Mouse (Mus musculus) lung, embryonic 14.5 days (tissue): ENCODE results near the gene Ssbp4. TPM values are rescaled to one million over a fixed set of nuclear protein-coding genes. Genes with fewer than 3 reads are reported as not detected.

Experiments
- ATAC-seq: fragments of 200-750 bp; cut with Nextera tagmentation; 2 replicates; pipeline ENCODE4 v1.8.0; 2017; ENCODE audit warnings: mild to moderate bottlenecking, moderate TSS enrichment, moderate library complexity; ENCODE audit not compliant: insufficient read depth
- DNase-seq: peaks from one replicate; pipeline ENCODE4 v3.0.0-alpha.2; 2015
- H3K27ac ChIP-seq: fragments of 300-500 bp; sonication (generic); 2 replicates; pipeline ENCODE4 v1.5.1; 2014; ENCODE audit warnings: low read depth, mild to moderate bottlenecking, moderate library complexity
- H3K27me3 ChIP-seq: fragments of 300-500 bp; sonication (generic); 2 replicates; pipeline ENCODE4 v1.6.1; 2014; ENCODE audit warnings: low read length, control low read depth; ENCODE audit not compliant: insufficient read depth
- H3K36me3 ChIP-seq: fragments of 300-500 bp; sonication (generic); 2 replicates; pipeline ENCODE4 v1.6.1; 2014; ENCODE audit warnings: control low read depth; ENCODE audit not compliant: insufficient read depth
- H3K4me1 ChIP-seq: fragments of 300-500 bp; sonication (generic); 2 replicates; pipeline ENCODE4 v1.6.1; 2014; ENCODE audit warnings: antibody characterized with exemption, control low read depth; ENCODE audit not compliant: insufficient read depth
- H3K4me2 ChIP-seq: fragments of 300-500 bp; sonication (generic); 2 replicates; pipeline ENCODE4 v1.6.1; 2014; ENCODE audit warnings: mild to moderate bottlenecking
- H3K4me3 ChIP-seq: fragments of 300-500 bp; sonication (generic); 2 replicates; pipeline ENCODE4 v1.5.1; 2014; ENCODE audit warnings: low read depth, low read length
- H3K9ac ChIP-seq: fragments of 300-500 bp; sonication (generic); 2 replicates; pipeline ENCODE4 v1.6.1; 2014
- H3K9me3 ChIP-seq: fragments of 300-500 bp; sonication (generic); 2 replicates; pipeline ENCODE4 v1.6.1; 2016; ENCODE audit warnings: low read depth, low read length, control low read depth
- CTCF ChIP-seq: IDR thresholded peaks from 2 replicates; pipeline ENCODE4 v1.5.1; 2016; ENCODE audit warnings: antibody characterized with exemption, low read depth
- WGBS: fragments of 180-500 bp; shearing (Covaris S2); extraction: QIAGEN DNeasy Blood & Tissue Kit; methylation state at CpG from one replicate; pipeline ENCODE4 v1.1.7; 2014; 5-methylcytosine and 5-hydroxymethylcytosine counted together
- polyA plus RNA-seq: library from polyadenylated mRNA; unstranded; fragments of >200 nt; fragmentation: Nextera tagmentation; extraction: Ambion mirVana; gene quantifications from 2 replicates; pipeline ENCODE4 v1.2.1, GENCODE M21; 2014

The Ssbp4 gene
- polyA plus RNA-seq, 1 experiment from 2014 or later, result 143 TPM

DNA sequence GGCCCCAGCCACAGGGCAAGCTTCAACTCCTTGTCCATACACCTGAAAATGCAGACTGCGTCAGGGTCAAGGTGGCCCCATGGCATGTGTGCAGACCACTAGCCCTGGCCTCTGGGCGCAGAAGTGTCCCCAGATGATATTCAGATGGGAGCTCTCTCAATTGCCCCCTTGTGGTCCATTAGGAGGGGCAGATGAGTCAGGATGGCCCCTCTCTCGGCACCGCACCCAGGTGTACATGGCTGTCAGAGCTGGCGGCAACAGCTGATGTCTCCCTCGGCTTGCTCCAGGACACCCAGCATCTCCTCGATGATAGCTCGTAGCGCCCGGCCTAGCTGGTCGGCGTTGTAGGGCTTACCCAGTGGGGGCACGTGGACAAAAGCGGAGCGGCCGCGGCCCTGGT is 41.7 kb upstream of the Ssbp4 start:
- TF ChIP-seq CTCF, result 0 out of 2 replicates have a peak, but pooled peaks have one; percentile 7
- Histone ChIP-seq H3K27ac (no peak overlapping the region), H3K4me2 (no peak overlapping the region), H3K4me1 (peaks cover 19% of the 10 kb centered on the region), H3K36me3 (peaks cover 44% of the 10 kb centered on the region; the same call in 1 of the 2 replicates), H3K9me3 (no peaks in the 10 kb centered on the region), H3K4me3 (no peak overlapping the region), H3K27me3 (no peaks in the 10 kb centered on the region), H3K9ac (no peak overlapping the region)
- ATAC-seq, result no peak
- no peak for DNase-seq
- WGBS, result 89% methylated on average over 17 of the region's 17 CpGs

DNA sequence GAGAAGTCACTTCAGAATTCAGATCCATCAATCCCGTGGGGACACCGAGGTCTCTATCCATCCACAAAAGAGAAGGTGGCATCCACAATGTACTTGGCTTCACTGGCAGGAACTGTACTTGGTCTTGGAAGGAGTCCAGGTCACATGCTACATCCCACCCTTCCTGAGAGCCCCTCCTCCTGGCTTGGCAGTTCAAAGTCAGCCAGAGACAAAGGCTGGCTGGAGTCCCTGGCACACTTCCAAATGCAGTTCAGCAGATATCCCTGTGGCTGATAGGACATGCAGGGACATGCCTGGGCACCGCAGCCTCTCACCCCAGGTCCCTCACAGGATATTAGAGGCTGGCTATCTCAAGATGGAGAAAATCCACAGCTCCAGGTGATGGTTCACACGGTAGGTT is 40.7 kb upstream of the Ssbp4 start:
- WGBS, result 29% methylated on average over 4 of the region's 4 CpGs
- Histone ChIP-seq H3K4me1 (peaks cover 19% of the 10 kb centered on the region), H3K27ac (peak overlapping the region; percentile 76), H3K9me3 (no peaks in the 10 kb centered on the region), H3K4me2 (no peak overlapping the region), H3K9ac (0 out of 2 replicates have a peak overlapping the region, but pooled peaks have one; percentile 7), H3K4me3 (no peak overlapping the region), H3K27me3 (no peaks in the 10 kb centered on the region), H3K36me3 (peaks cover 35% of the 10 kb centered on the region; the same call in 1 of the 2 replicates)
- ATAC-seq (peak; percentile 80), DNase-seq (peak; percentile 96)
- no peak for TF ChIP-seq CTCF

DNA sequence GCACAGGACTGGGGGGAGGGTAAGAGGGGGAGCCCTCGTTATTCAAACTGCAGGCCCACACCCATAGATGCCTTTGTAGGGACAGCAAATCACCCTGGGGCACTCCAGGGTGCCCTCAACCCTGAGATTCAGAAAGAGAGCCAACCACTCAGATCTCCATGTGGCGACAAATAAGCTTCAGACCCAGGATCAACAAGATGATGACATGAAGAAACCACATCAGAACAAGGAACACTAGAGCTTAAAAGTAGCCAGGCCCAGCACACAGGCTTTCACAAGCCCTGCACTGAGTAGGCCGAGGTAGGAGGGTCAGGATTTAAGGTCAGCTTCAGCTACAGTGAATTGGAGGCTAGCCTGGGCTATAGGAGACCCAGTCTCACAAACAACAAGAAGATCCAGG is 40.2 kb upstream of the Ssbp4 start:
- Histone ChIP-seq H3K4me2 (no peak overlapping the region), H3K9me3 (no peaks in the 10 kb centered on the region), H3K4me1 (peaks cover 19% of the 10 kb centered on the region), H3K27ac (peak overlapping the region; percentile 76), H3K9ac (no peak overlapping the region), H3K4me3 (no peak overlapping the region), H3K36me3 (peaks cover 32% of the 10 kb centered on the region; the same call in 1 of the 2 replicates), H3K27me3 (no peaks in the 10 kb centered on the region)
- DNase-seq (no peak), ATAC-seq (peak; percentile 15; the same call in 1 of the 2 replicates)
- no peak for TF ChIP-seq CTCF
- WGBS, result 53% methylated on average over 3 of the region's 3 CpGs

DNA sequence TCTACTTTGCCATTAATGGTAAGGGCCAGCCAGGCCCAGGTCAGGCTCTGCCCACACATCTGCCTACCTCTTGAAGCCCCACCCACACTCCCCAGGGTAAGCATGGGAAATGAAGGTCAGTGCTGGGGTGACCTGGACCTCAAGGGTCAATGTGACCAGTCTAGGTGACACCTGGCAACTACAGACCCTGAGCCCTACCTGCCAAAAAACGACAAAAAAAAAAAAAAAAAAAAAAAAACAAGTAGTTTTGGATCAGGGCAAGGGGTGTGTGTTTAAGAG is 39.4 kb upstream of the Ssbp4 start:
- ATAC-seq (no peak), DNase-seq (no peak)
- TF ChIP-seq CTCF, result no peak
- H3K4me2 ChIP-seq, result no peak overlapping the region
- H3K36me3 ChIP-seq, result peaks cover 27% of the 10 kb centered on the region; the same call in 1 of the 2 replicates
- peak overlapping the region; percentile 66; the same call in 1 of the 2 replicates for H3K27ac ChIP-seq
- WGBS, result 36% methylated on average over 1 of the region's 1 CpGs
- no peaks in the 10 kb centered on the region for H3K27me3 ChIP-seq
- H3K9ac ChIP-seq, result no peak overlapping the region
- no peaks in the 10 kb centered on the region for H3K9me3 ChIP-seq
- no peak overlapping the region for H3K4me3 ChIP-seq
- H3K4me1 ChIP-seq, result peaks cover 19% of the 10 kb centered on the region

DNA sequence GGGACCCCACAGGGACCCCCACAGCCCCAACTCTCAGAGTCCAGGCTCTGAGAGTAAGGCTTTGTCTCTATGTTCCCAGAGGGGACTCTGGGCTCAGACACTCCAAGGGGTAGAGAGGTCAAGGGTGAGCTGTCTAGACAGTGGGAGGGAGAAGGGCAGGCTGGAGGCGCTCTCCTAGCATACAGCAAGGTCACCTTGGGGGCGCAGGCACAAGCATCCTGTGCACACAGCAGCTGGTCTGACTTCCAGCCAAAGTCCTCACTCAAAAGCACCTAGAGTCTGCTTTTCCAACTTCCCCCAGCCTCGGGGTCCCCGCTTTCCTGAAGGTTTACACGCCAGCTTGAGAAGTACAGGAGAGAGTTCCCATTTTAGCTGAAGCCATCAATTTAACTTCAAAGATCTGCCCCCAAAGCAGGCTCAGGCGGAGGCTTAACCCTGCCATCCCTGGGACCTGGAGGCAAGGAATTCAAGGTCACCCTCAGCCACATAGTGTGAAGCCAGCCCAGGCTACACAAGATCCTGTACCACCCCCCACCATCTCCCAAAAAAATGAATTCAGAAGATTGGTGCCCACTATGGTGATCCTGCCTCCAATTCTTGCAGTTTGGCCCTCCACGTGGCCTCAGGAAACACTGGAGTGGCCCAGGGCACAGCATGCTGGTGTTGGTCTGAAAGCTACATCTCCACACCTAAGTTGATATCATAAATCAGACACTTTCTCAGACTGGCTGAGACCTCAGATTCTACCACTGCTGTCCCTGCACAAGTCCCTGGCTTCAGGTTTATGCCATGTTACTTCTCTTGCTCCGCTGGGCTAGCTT is 38.9 kb upstream of the Ssbp4 start:
- no peaks in the 10 kb centered on the region for H3K27me3 ChIP-seq
- H3K9me3 ChIP-seq, result no peaks in the 10 kb centered on the region
- WGBS, result 40% methylated on average over 8 of the region's 8 CpGs
- H3K9ac ChIP-seq, result no peak overlapping the region
- no peak overlapping the region for H3K4me2 ChIP-seq
- H3K4me1 ChIP-seq, result peaks cover 19% of the 10 kb centered on the region
- peaks cover 25% of the 10 kb centered on the region; the same call in 1 of the 2 replicates for H3K36me3 ChIP-seq
- H3K4me3 ChIP-seq, result no peak overlapping the region
- no peak; the same call in 1 of the 2 replicates for ATAC-seq
- TF ChIP-seq CTCF, result no peak
- peak overlapping the region; percentile 66 for H3K27ac ChIP-seq
- peak; percentile 49 for DNase-seq

DNA sequence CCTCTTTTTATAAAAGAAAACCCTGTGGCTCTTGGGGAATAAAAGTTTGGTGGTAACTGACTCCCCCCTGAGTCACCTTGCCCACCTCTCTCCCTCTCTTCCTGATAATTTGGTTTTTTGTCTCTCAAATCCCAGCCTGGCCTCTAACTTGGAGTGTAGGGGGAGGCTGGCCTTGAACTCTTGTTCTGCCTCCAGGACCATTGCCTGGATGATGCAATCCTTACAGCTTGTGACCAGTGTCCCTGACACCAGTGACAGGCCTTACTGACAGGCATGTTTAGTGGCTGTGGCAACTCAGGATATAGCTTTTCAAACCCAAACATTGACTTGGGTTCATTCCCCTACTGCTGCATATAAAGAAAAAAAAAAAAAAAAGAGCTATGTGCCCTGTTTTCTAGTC is 38.1 kb upstream of the Ssbp4 start:
- Histone ChIP-seq H3K4me1 (peaks cover 19% of the 10 kb centered on the region), H3K36me3 (peaks cover 18% of the 10 kb centered on the region; the same call in 1 of the 2 replicates), H3K9ac (no peak overlapping the region), H3K4me2 (no peak overlapping the region), H3K27ac (no peak overlapping the region), H3K9me3 (no peaks in the 10 kb centered on the region), H3K27me3 (no peaks in the 10 kb centered on the region), H3K4me3 (no peak overlapping the region)
- TF ChIP-seq CTCF, result no peak
- DNase-seq, result no peak
- ATAC-seq, result no peak

DNA sequence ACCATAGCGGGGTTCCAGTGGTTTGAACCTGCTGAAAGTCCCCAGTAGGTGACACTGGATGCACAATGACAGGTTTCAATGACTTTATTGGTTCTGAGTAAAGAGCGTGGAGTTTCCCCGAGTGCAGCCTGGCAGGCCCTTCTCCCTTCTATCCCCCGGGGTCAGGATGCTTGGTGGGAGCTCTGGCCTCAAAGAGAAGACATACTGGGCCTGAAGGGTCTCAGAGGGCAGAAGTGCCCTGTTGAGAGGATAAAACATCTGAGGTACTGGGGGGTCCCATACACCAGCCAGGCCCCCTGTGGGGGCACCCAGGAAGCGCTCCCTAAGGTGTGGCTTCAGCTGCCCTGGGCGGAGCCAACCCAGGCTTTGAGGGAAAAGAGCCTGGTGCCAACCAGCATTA is 37.7 kb upstream of the Ssbp4 start:
- ATAC-seq, result no peak
- Histone ChIP-seq H3K4me3 (no peak overlapping the region), H3K4me2 (no peak overlapping the region), H3K36me3 (peaks cover 15% of the 10 kb centered on the region; the same call in 1 of the 2 replicates), H3K9ac (no peak overlapping the region), H3K4me1 (peaks cover 19% of the 10 kb centered on the region), H3K9me3 (no peaks in the 10 kb centered on the region), H3K27me3 (no peaks in the 10 kb centered on the region), H3K27ac (no peak overlapping the region)
- 78% methylated on average over 6 of the region's 6 CpGs for WGBS
- no peak for DNase-seq
- no peak for TF ChIP-seq CTCF
